Mouse (Mus musculus): ENCODE data around the gene Cmss1. TPM values are rescaled to one million over a fixed set of nuclear protein-coding genes. Genes with fewer than 3 reads are reported as not detected.

Cmss1 gene
- polyA plus RNA-seq, 1 experiment: 26.5 TPM

GRCm38 (mm10) chr16:57315026-57315425 lies 291.6 kb downstream of the Cmss1 start:
- Histone ChIP-seq H3ac (ENCODE audit: control insufficient read depth, insufficient read length) (no peak overlapping the region), H3K27me3 (ENCODE audit: control insufficient read depth, insufficient read depth, insufficient read length) (no peaks in the 10 kb centered on the region), H3K4me2 (ENCODE audit: low read depth) (no peak overlapping the region), H3K36me3 (ENCODE audit: control insufficient read depth, insufficient read depth) (no peaks in the 10 kb centered on the region), H3K79me2 (ENCODE audit: control insufficient read depth, insufficient read depth) (no peaks in the 10 kb centered on the region), H3K4me3 (no peak overlapping the region)
- TF ChIP-seq MYOD1 (IDR thresholded peaks at IDR 0.05; ENCODE audit: control insufficient read depth in 1 of 3, insufficient read length in 2 of 3, low read depth in 2 of 3): no peak
- no peak for TF ChIP-seq SRF (IDR thresholded peaks at IDR 0.05; ENCODE audit: control insufficient read depth, insufficient read length, low read depth)
- TF ChIP-seq CEBPB (IDR thresholded peaks at IDR 0.05; ENCODE audit: insufficient read depth, poor library complexity, severe bottlenecking): no peak
- TF ChIP-seq MAX (IDR thresholded peaks at IDR 0.05; ENCODE audit: low read depth): no peak
- TF ChIP-seq TCF12 (IDR thresholded peaks at IDR 0.05; ENCODE audit: insufficient read depth, poor library complexity, severe bottlenecking): no peak

DNA sequence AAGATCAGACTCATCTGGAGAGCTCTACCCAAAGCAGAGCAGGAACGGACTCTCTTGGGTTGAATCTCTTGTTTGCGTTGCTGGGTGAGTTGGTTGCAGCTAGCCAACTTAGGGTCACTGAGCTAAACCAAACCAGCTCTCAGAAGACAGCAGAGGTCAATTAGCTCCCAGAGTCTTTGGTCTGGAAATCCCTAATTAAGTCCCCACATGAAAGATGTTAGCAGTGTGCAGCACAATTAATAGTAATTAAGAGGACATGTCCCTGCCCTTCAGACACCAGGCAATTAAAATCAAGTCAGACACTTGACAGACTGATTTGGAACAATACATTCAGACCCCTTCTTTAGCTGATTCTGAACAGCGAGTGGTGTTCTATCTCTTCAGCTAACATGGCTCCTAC lies 292.4 kb downstream of the Cmss1 start:
- Histone ChIP-seq H3K4me3 (no peak overlapping the region), H3K27me3 (ENCODE audit: control insufficient read depth, insufficient read depth, insufficient read length) (no peaks in the 10 kb centered on the region), H3ac (ENCODE audit: control insufficient read depth, insufficient read length) (no peak overlapping the region), H3K36me3 (ENCODE audit: control insufficient read depth, insufficient read depth) (no peaks in the 10 kb centered on the region), H3K79me2 (ENCODE audit: control insufficient read depth, insufficient read depth) (no peaks in the 10 kb centered on the region), H3K4me2 (ENCODE audit: low read depth) (no peak overlapping the region)
- TF ChIP-seq SRF (IDR thresholded peaks at IDR 0.05; ENCODE audit: control insufficient read depth, insufficient read length, low read depth) (no peak), TCF3 (IDR thresholded peaks at IDR 0.05; ENCODE audit: insufficient read length, low read depth) (no peak), TCF12 (IDR thresholded peaks at IDR 0.05; ENCODE audit: insufficient read depth, poor library complexity, severe bottlenecking) (no peak), POLR2AphosphoS2 (IDR thresholded peaks at IDR 0.05; ENCODE audit: insufficient read length, low read depth) (no peak), REST (IDR thresholded peaks at IDR 0.05; ENCODE audit: insufficient read depth, insufficient read length) (no peak), MYOG (IDR thresholded peaks at IDR 0.05; ENCODE audit: control insufficient read depth in 1 of 3, insufficient read depth in 1 of 3, insufficient read length in 2 of 3, low read depth in 2 of 3) (no peak), E2F4 (IDR thresholded peaks at IDR 0.05; ENCODE audit: insufficient read depth) (no peak), CEBPB (IDR thresholded peaks at IDR 0.05; ENCODE audit: insufficient read depth, poor library complexity, severe bottlenecking) (no peak), MAX (IDR thresholded peaks at IDR 0.05; ENCODE audit: low read depth) (no peak), POLR2A (IDR thresholded peaks at IDR 0.05; ENCODE audit: insufficient read length, low read depth) (no peak), USF1 (IDR thresholded peaks at IDR 0.05; ENCODE audit: low read depth) (no peak), MYOD1 (IDR thresholded peaks at IDR 0.05; ENCODE audit: control insufficient read depth in 1 of 3, insufficient read length in 2 of 3, low read depth in 2 of 3) (no peak)

DNA sequence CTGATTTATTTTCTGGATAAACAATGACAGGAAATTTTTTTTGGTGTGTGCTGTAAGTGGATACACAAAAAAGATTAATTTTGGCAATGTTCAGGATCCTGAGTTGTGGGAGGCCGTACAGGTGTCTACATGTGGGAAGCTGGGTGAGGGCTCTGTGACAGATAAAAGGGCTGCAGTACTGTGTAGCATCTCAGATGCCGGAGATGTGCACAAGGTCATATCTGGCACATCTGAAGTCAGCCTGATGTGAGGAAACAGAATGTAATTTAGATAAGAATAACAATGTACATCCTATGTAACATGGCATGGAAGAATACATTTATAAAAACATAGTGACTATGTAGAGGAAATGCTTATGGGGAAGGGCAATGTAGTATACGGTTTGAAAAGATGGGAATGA lies 293.2 kb downstream of the Cmss1 start:
- H3K79me2 ChIP-seq (ENCODE audit: control insufficient read depth, insufficient read depth): no peaks in the 10 kb centered on the region
- no peak overlapping the region for H3K4me3 ChIP-seq
- H3K36me3 ChIP-seq (ENCODE audit: control insufficient read depth, insufficient read depth): no peaks in the 10 kb centered on the region
- no peak for TF ChIP-seq TCF3 (IDR thresholded peaks at IDR 0.05; ENCODE audit: insufficient read length, low read depth)
- TF ChIP-seq MYOG (IDR thresholded peaks at IDR 0.05; ENCODE audit: control insufficient read depth in 1 of 3, insufficient read depth in 1 of 3, insufficient read length in 2 of 3, low read depth in 2 of 3): no peak
- no peak for TF ChIP-seq REST (IDR thresholded peaks at IDR 0.05; ENCODE audit: insufficient read depth, insufficient read length)
- no peak for TF ChIP-seq CEBPB (IDR thresholded peaks at IDR 0.05; ENCODE audit: insufficient read depth, poor library complexity, severe bottlenecking)
- no peak for TF ChIP-seq USF1 (IDR thresholded peaks at IDR 0.05; ENCODE audit: low read depth)
- TF ChIP-seq POLR2A (IDR thresholded peaks at IDR 0.05; ENCODE audit: insufficient read length, low read depth): no peak
- TF ChIP-seq E2F4 (IDR thresholded peaks at IDR 0.05; ENCODE audit: insufficient read depth): no peak
- TF ChIP-seq TCF12 (IDR thresholded peaks at IDR 0.05; ENCODE audit: insufficient read depth, poor library complexity, severe bottlenecking): no peak
- TF ChIP-seq MYOD1 (IDR thresholded peaks at IDR 0.05; ENCODE audit: control insufficient read depth in 1 of 3, insufficient read length in 2 of 3, low read depth in 2 of 3): no peak
- TF ChIP-seq POLR2AphosphoS2 (IDR thresholded peaks at IDR 0.05; ENCODE audit: insufficient read length, low read depth): no peak
- no peak for TF ChIP-seq MAX (IDR thresholded peaks at IDR 0.05; ENCODE audit: low read depth)
- TF ChIP-seq SRF (IDR thresholded peaks at IDR 0.05; ENCODE audit: control insufficient read depth, insufficient read length, low read depth): no peak
- H3K4me2 ChIP-seq (ENCODE audit: low read depth): no peak overlapping the region
- H3ac ChIP-seq (ENCODE audit: control insufficient read depth, insufficient read length): no peak overlapping the region
- no peaks in the 10 kb centered on the region for H3K27me3 ChIP-seq (ENCODE audit: control insufficient read depth, insufficient read depth, insufficient read length)

DNA sequence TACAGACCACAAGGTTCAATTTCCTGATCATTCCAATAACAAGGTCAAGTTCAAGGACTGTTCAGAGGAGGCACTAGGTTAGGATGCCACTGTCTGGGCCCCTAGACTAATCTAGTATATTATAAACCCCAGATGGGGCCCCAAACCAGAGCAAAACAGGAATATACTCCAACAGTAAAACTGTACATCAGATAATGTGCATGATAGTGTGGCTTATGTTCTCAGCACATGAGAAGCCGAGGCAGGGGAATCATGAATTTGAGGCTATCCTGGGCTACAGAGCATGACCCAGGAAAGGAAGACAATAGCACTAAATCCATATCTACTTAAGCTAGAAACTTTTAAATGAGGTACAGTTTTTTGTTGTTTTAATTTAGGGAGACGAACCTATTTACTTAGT lies 294.5 kb downstream of the Cmss1 start:
- H3K79me2 ChIP-seq (ENCODE audit: control insufficient read depth, insufficient read depth): no peaks in the 10 kb centered on the region
- TF ChIP-seq MYOD1 (IDR thresholded peaks at IDR 0.05; ENCODE audit: control insufficient read depth in 1 of 3, insufficient read length in 2 of 3, low read depth in 2 of 3) (no peak), USF1 (IDR thresholded peaks at IDR 0.05; ENCODE audit: low read depth) (no peak), CEBPB (IDR thresholded peaks at IDR 0.05; ENCODE audit: insufficient read depth, poor library complexity, severe bottlenecking) (no peak)
- H3ac ChIP-seq (ENCODE audit: control insufficient read depth, insufficient read length): no peak overlapping the region
- H3K4me3 ChIP-seq: no peak overlapping the region
- no peaks in the 10 kb centered on the region for H3K36me3 ChIP-seq (ENCODE audit: control insufficient read depth, insufficient read depth)
- H3K27me3 ChIP-seq (ENCODE audit: control insufficient read depth, insufficient read depth, insufficient read length): no peaks in the 10 kb centered on the region
- H3K4me2 ChIP-seq (ENCODE audit: low read depth): no peak overlapping the region

GRCm38 (mm10) chr16:57305463-57305862 lies 301.2 kb downstream of the Cmss1 start:
- H3K79me2 ChIP-seq (ENCODE audit: control insufficient read depth, insufficient read depth): no peaks in the 10 kb centered on the region
- TF ChIP-seq SRF (IDR thresholded peaks at IDR 0.05; ENCODE audit: control insufficient read depth, insufficient read length, low read depth): no peak
- TF ChIP-seq POLR2AphosphoS2 (IDR thresholded peaks at IDR 0.05; ENCODE audit: insufficient read length, low read depth): no peak
- TF ChIP-seq TCF12 (IDR thresholded peaks at IDR 0.05; ENCODE audit: insufficient read depth, poor library complexity, severe bottlenecking): no peak
- TF ChIP-seq E2F4 (IDR thresholded peaks at IDR 0.05; ENCODE audit: insufficient read depth): no peak
- TF ChIP-seq USF1 (IDR thresholded peaks at IDR 0.05; ENCODE audit: low read depth): no peak
- no peak for TF ChIP-seq CEBPB (IDR thresholded peaks at IDR 0.05; ENCODE audit: insufficient read depth, poor library complexity, severe bottlenecking)
- TF ChIP-seq MAX (IDR thresholded peaks at IDR 0.05; ENCODE audit: low read depth): no peak
- TF ChIP-seq MYOG (IDR thresholded peaks at IDR 0.05; ENCODE audit: control insufficient read depth in 1 of 3, insufficient read depth in 1 of 3, insufficient read length in 2 of 3, low read depth in 2 of 3): no peak
- no peak for TF ChIP-seq MYOD1 (IDR thresholded peaks at IDR 0.05; ENCODE audit: control insufficient read depth in 1 of 3, insufficient read length in 2 of 3, low read depth in 2 of 3)
- TF ChIP-seq POLR2A (IDR thresholded peaks at IDR 0.05; ENCODE audit: insufficient read length, low read depth): no peak
- H3ac ChIP-seq (ENCODE audit: control insufficient read depth, insufficient read length): no peak overlapping the region
- no peak overlapping the region for H3K4me2 ChIP-seq (ENCODE audit: low read depth)
- no peak overlapping the region for H3K4me3 ChIP-seq
- no peaks in the 10 kb centered on the region for H3K27me3 ChIP-seq (ENCODE audit: control insufficient read depth, insufficient read depth, insufficient read length)
- no peaks in the 10 kb centered on the region for H3K36me3 ChIP-seq (ENCODE audit: control insufficient read depth, insufficient read depth)

Measured in myocyte (in vitro differentiated cells).